Mouse (Mus musculus): ENCODE data around the gene Abhd4.

GRCm38 (mm10) chr14:54224484-54225467 lies 29.2 kb upstream of the Abhd4 start:
- no peak; the same call in 1 of the 2 replicates for TF ChIP-seq CTCF (IDR thresholded peaks at IDR 0.05; ENCODE audit: borderline replicate concordance, control insufficient read depth, extremely low read depth, insufficient read depth, low read length, poor library complexity)
- peak; percentile 34; the same call in 1 of the 2 replicates for TF ChIP-seq POLR2A (IDR thresholded peaks at IDR 0.05; ENCODE audit: control insufficient read depth, extremely low read depth, insufficient read depth, low read length, poor library complexity)

Data from thymus, adult 2 months (tissue).